Mouse (Mus musculus): ENCODE data around the gene Gm20708. TPM values are rescaled to one million over a fixed set of nuclear protein-coding genes. Genes with fewer than 3 reads are reported as not detected.

The Gm20708 gene
- polyA plus RNA-seq, 1 experiment from 2014 or later, result 0.16 TPM

- Histone ChIP-seq H3K4me2 (ENCODE audit: low read depth, severe bottlenecking) (peak overlapping the region; percentile 73), H3K27ac (replicated peaks; ENCODE audit: low read depth, low read length) (peak overlapping the region; percentile 73), H3K9ac (ENCODE audit: low read length) (peak overlapping the region; percentile 67), H3K4me3 (ENCODE audit: low read depth, low read length) (peak overlapping the region; percentile 81), H3K36me3 (ENCODE audit: control insufficient read depth, insufficient read depth, low read length) (peaks cover 15% of the 10 kb centered on the region), H3K4me1 (ENCODE audit: control insufficient read depth, insufficient read depth, low read length) (peaks cover 12% of the 10 kb centered on the region), H3K27me3 (ENCODE audit: control insufficient read depth, insufficient read depth, low read length) (no peaks in the 10 kb centered on the region), H3K9me3 (ENCODE audit: control insufficient read depth, low read length) (no peaks in the 10 kb centered on the region)
- ATAC-seq (ENCODE audit: insufficient number of reproducible peaks, low FRiP score, low TSS enrichment, low read depth) (peak; percentile 50), DNase-seq (ENCODE audit: low spot score) (no peak)
- WGBS, result 8% methylated on average over 19 of the region's 19 CpGs
Observed at GRCm38 (mm10) chr11:117848271-117848984, 39.0 kb downstream of the Gm20708 start.

- DNase-seq (ENCODE audit: low spot score), result peak; percentile 98
- peaks cover 15% of the 10 kb centered on the region for H3K36me3 ChIP-seq (ENCODE audit: control insufficient read depth, insufficient read depth, low read length)
- H3K4me2 ChIP-seq (ENCODE audit: low read depth, severe bottlenecking), result peak within 1 kb of the TSS; percentile 73
- peak within 1 kb of the TSS; percentile 67 for H3K9ac ChIP-seq (ENCODE audit: low read length)
- peak; percentile 88 for ATAC-seq (ENCODE audit: insufficient number of reproducible peaks, low FRiP score, low TSS enrichment, low read depth)
- peaks cover 12% of the 10 kb centered on the region for H3K4me1 ChIP-seq (ENCODE audit: control insufficient read depth, insufficient read depth, low read length)
- H3K27ac ChIP-seq (replicated peaks; ENCODE audit: low read depth, low read length), result peak within 1 kb of the TSS; percentile 73
- H3K4me3 ChIP-seq (ENCODE audit: low read depth, low read length), result peak within 1 kb of the TSS; percentile 81
- no peaks in the 10 kb centered on the region for H3K9me3 ChIP-seq (ENCODE audit: control insufficient read depth, low read length)
- WGBS, result 0% methylated on average over 48 of the region's 51 CpGs
- no peaks in the 10 kb centered on the region for H3K27me3 ChIP-seq (ENCODE audit: control insufficient read depth, insufficient read depth, low read length)
Observed at GRCm38 (mm10) chr11:117848985-117849671, 39.7 kb downstream of the Gm20708 start, which contains the start of gene Birc5. Birc5 (plus strand) TSS chr11:117849251.

- Histone ChIP-seq H3K4me3 (ENCODE audit: low read depth, low read length) (no peak overlapping the region), H3K9ac (ENCODE audit: low read length) (no peak overlapping the region), H3K4me1 (ENCODE audit: control insufficient read depth, insufficient read depth, low read length) (peaks cover 10% of the 10 kb centered on the region), H3K27ac (replicated peaks; ENCODE audit: low read depth, low read length) (no peak overlapping the region), H3K4me2 (ENCODE audit: low read depth, severe bottlenecking) (no peak overlapping the region), H3K27me3 (ENCODE audit: control insufficient read depth, insufficient read depth, low read length) (no peaks in the 10 kb centered on the region), H3K9me3 (ENCODE audit: control insufficient read depth, low read length) (no peaks in the 10 kb centered on the region), H3K36me3 (ENCODE audit: control insufficient read depth, insufficient read depth, low read length) (peaks cover 38% of the 10 kb centered on the region)
- ATAC-seq (ENCODE audit: insufficient number of reproducible peaks, low FRiP score, low TSS enrichment, low read depth) (no peak), DNase-seq (ENCODE audit: low spot score) (no peak)
- WGBS, result 86% methylated on average over 3 of the region's 3 CpGs
Observed at GRCm38 (mm10) chr11:117852875-117853274, 43.4 kb downstream of the Gm20708 start.

- Histone ChIP-seq H3K9me3 (ENCODE audit: control insufficient read depth, low read length) (no peaks in the 10 kb centered on the region), H3K4me2 (ENCODE audit: low read depth, severe bottlenecking) (no peak overlapping the region), H3K27ac (replicated peaks; ENCODE audit: low read depth, low read length) (no peak overlapping the region), H3K27me3 (ENCODE audit: control insufficient read depth, insufficient read depth, low read length) (peaks cover under 1% of the 10 kb centered on the region; the same call in 1 of the 2 replicates), H3K36me3 (ENCODE audit: control insufficient read depth, insufficient read depth, low read length) (peaks cover 38% of the 10 kb centered on the region), H3K4me3 (ENCODE audit: low read depth, low read length) (no peak overlapping the region), H3K4me1 (ENCODE audit: control insufficient read depth, insufficient read depth, low read length) (peaks cover 9% of the 10 kb centered on the region), H3K9ac (ENCODE audit: low read length) (no peak overlapping the region)
- no peak for DNase-seq (ENCODE audit: low spot score)
- 90% methylated on average over 9 of the region's 9 CpGs for WGBS
- ATAC-seq (ENCODE audit: insufficient number of reproducible peaks, low FRiP score, low TSS enrichment, low read depth), result no peak
Observed at GRCm38 (mm10) chr11:117854241-117854640, 44.8 kb downstream of the Gm20708 start.

- Histone ChIP-seq H3K4me3 (ENCODE audit: low read depth, low read length) (no peak overlapping the region), H3K9me3 (ENCODE audit: control insufficient read depth, low read length) (no peaks in the 10 kb centered on the region), H3K27ac (replicated peaks; ENCODE audit: low read depth, low read length) (no peak overlapping the region), H3K4me1 (ENCODE audit: control insufficient read depth, insufficient read depth, low read length) (peaks cover 6% of the 10 kb centered on the region), H3K9ac (ENCODE audit: low read length) (no peak overlapping the region), H3K4me2 (ENCODE audit: low read depth, severe bottlenecking) (no peak overlapping the region), H3K27me3 (ENCODE audit: control insufficient read depth, insufficient read depth, low read length) (peaks cover 10% of the 10 kb centered on the region), H3K36me3 (ENCODE audit: control insufficient read depth, insufficient read depth, low read length) (peaks cover 38% of the 10 kb centered on the region)
- WGBS, result 97% methylated on average over 5 of the region's 5 CpGs
- ATAC-seq (ENCODE audit: insufficient number of reproducible peaks, low FRiP score, low TSS enrichment, low read depth) (no peak), DNase-seq (ENCODE audit: low spot score) (no peak)
Observed at GRCm38 (mm10) chr11:117855360-117855759, 45.9 kb downstream of the Gm20708 start.

- no peak for DNase-seq (ENCODE audit: low spot score)
- H3K27ac ChIP-seq (replicated peaks; ENCODE audit: low read depth, low read length), result no peak overlapping the region
- peaks cover 37% of the 10 kb centered on the region for H3K36me3 ChIP-seq (ENCODE audit: control insufficient read depth, insufficient read depth, low read length)
- 88% methylated on average over 1 of the region's 1 CpGs for WGBS
- ATAC-seq (ENCODE audit: insufficient number of reproducible peaks, low FRiP score, low TSS enrichment, low read depth), result no peak
- no peak overlapping the region for H3K4me3 ChIP-seq (ENCODE audit: low read depth, low read length)
- H3K4me2 ChIP-seq (ENCODE audit: low read depth, severe bottlenecking), result no peak overlapping the region
- H3K27me3 ChIP-seq (ENCODE audit: control insufficient read depth, insufficient read depth, low read length), result peaks cover 16% of the 10 kb centered on the region
- 0 out of 2 replicates have a peak, but pooled peaks cover 8% of the 10 kb centered on the region for H3K4me1 ChIP-seq (ENCODE audit: control insufficient read depth, insufficient read depth, low read length)
- H3K9ac ChIP-seq (ENCODE audit: low read length), result no peak overlapping the region
- H3K9me3 ChIP-seq (ENCODE audit: control insufficient read depth, low read length), result no peaks in the 10 kb centered on the region
Observed at GRCm38 (mm10) chr11:117855975-117856374, 46.5 kb downstream of the Gm20708 start.

GRCm38 (mm10) chr11:117857462-117857861 lies 48.0 kb downstream of the Gm20708 start:
- H3K36me3 ChIP-seq (ENCODE audit: control insufficient read depth, insufficient read depth, low read length), result peaks cover 33% of the 10 kb centered on the region
- H3K27me3 ChIP-seq (ENCODE audit: control insufficient read depth, insufficient read depth, low read length), result peaks cover 28% of the 10 kb centered on the region
- H3K4me2 ChIP-seq (ENCODE audit: low read depth, severe bottlenecking), result no peak overlapping the region
- no peak for ATAC-seq (ENCODE audit: insufficient number of reproducible peaks, low FRiP score, low TSS enrichment, low read depth)
- H3K4me3 ChIP-seq (ENCODE audit: low read depth, low read length), result no peak overlapping the region
- DNase-seq (ENCODE audit: low spot score), result no peak
- H3K27ac ChIP-seq (replicated peaks; ENCODE audit: low read depth, low read length), result no peak overlapping the region
- H3K4me1 ChIP-seq (ENCODE audit: control insufficient read depth, insufficient read depth, low read length), result 0 out of 2 replicates have a peak, but pooled peaks cover 8% of the 10 kb centered on the region
- 94% methylated on average over 10 of the region's 10 CpGs for WGBS
- H3K9me3 ChIP-seq (ENCODE audit: control insufficient read depth, low read length), result no peaks in the 10 kb centered on the region
- no peak overlapping the region for H3K9ac ChIP-seq (ENCODE audit: low read length)

GRCm38 (mm10) chr11:117858392-117858791 lies 48.9 kb downstream of the Gm20708 start:
- Histone ChIP-seq H3K27me3 (ENCODE audit: control insufficient read depth, insufficient read depth, low read length) (peaks cover 28% of the 10 kb centered on the region), H3K36me3 (ENCODE audit: control insufficient read depth, insufficient read depth, low read length) (peaks cover 24% of the 10 kb centered on the region)
- ATAC-seq (ENCODE audit: insufficient number of reproducible peaks, low FRiP score, low TSS enrichment, low read depth), result no peak

More at GRCm38 (mm10) chr11:117858392-117858791, 48.9 kb downstream of the Gm20708 start:
- H3K27ac ChIP-seq (replicated peaks; ENCODE audit: low read depth, low read length), result no peak overlapping the region
- H3K9ac ChIP-seq (ENCODE audit: low read length), result no peak overlapping the region
- H3K9me3 ChIP-seq (ENCODE audit: control insufficient read depth, low read length), result no peaks in the 10 kb centered on the region
- 43% methylated on average over 3 of the region's 3 CpGs for whole genome bisulfite sequencing
- H3K4me2 ChIP-seq (ENCODE audit: low read depth, severe bottlenecking), result no peak overlapping the region
- H3K4me3 ChIP-seq (ENCODE audit: low read depth, low read length), result no peak overlapping the region
- no peak for DNase-seq (ENCODE audit: low spot score)
- H3K4me1 ChIP-seq (ENCODE audit: control insufficient read depth, insufficient read depth, low read length), result 0 out of 2 replicates have a peak, but pooled peaks cover 8% of the 10 kb centered on the region

Data from limb, embryonic 11.5 days (tissue).